Mouse (Mus musculus): ENCODE results near the gene Gpn3.
A peak's percentile ranks its signal among the peaks of the same experiment; 100 is the strongest.
"Not testable (repeated sequence)": the region's sequence is repeated elsewhere in the genome, so short reads cannot be mapped to it uniquely, and the experiment has no call there.

The Gpn3 gene

GRCm38 (mm10) chr5:122390671-122391070, 19.0 kb downstream of the Gpn3 start:
- DNase-seq (ENCODE audit: low spot score), result no peak

- DNase-seq (ENCODE audit: low spot score), result no peak
Observed at GRCm38 (mm10) chr5:122391178-122391785, 19.6 kb downstream of the Gpn3 start.

- peak; percentile 87 for DNase-seq (ENCODE audit: low spot score)
Observed at GRCm38 (mm10) chr5:122391786-122392180, 20.1 kb downstream of the Gpn3 start, which contains the start of gene Arpc3. Arpc3 (plus strand) TSS chr5:122391878.

GRCm38 (mm10) chr5:122392227-122393004, 20.7 kb downstream of the Gpn3 start:
- DNase-seq (ENCODE audit: low spot score), result no peak

GRCm38 (mm10) chr5:122393887-122394286, 22.2 kb downstream of the Gpn3 start:
- DNase-seq (ENCODE audit: low spot score), result no peak

DNA sequence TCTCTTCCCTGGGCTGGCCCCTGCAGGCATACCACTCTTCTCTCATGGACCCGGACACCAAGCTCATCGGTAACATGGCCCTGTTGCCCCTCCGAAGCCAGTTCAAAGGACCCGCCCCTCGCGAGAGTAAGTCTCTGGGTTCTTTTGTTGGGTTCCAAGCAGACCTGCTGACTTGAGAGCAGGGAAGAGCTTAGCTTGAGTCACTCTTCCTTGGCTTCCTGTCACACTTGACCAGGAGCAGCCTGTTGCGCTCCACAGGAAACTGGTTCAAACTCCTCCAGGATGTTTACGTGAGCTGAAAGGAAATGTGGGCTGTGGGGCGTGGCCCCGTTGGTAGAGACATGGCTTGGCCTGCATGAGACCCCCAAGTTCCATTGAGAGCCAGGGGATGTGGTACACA, 25.1 kb downstream of the Gpn3 start:
- DNase-seq (ENCODE audit: low spot score), result no peak

DNA sequence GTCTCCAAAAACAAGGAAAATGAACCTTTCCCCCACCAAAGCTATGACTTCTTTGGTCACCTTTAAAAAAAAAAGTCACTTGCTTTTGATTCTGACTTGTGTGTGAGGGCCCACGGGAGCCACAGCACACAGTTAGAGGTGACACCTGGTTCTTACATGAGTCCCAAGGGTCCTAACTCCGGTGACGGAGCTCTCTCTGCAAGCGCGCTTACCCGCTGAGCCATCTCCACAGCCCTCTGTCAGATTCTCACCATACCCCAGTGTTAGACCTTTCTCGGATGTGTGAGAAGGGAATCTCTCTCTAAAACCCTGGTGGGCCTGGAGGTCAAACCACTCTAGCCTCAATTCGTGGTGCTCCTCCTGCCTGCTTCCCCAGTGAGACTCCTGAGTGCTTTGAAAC, 25.8 kb downstream of the Gpn3 start:
- DNase-seq (ENCODE audit: low spot score), result no peak

DNA sequence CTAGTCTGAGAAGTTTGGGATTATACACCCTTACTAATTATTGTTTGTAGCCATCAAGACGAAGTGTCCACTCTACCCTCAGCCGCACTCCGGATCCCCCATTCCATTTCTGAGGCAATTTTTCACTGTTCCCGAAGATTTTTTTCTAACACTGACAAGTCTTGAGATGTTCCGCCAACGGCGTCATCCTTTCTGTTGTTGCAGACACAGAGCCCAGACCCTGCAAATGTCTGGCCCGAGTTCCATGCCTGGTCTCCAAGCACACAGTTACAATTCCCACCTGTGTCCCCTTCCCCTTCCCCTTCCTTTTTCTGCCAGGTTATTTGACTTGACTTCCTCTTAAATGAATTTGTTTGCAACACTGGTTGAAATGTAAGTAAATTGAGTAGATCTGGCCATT, 28.2 kb downstream of the Gpn3 start:
- no peak for DNase-seq (ENCODE audit: low spot score)

DNA sequence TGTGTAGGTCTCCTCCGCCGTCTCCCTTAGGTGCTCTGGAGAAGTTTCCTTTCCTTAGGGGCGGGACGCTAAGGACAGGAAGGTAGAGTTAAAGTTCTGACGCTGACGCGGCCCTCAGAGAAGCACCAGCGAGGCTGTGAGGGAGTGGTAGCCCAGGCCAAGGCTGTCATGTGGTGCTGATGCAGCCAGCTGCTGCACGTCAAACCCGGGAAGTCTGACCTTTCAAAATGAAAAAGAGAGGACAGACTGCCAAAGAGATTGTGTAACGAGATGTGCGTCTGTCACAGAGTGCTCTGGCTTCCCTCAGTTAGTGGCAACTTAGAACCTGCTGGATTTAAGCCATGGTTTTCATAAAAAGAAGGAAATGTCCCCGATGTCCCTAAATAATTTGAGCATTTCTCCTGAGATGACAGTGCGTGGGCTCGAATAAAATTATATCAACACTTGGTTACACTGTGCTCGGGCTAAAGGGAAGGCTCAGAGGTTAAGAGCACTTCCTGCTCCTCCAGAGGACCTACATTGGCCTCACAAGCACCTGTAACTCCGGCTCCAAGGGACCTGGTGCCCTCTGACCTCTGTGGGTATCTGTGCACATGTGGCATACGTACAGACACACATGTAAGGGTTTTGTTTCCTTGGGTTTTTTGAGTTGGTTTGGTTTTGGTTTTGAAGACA, 29.1 kb downstream of the Gpn3 start:
- no peak for DNase-seq (ENCODE audit: low spot score)

GRCm38 (mm10) chr5:122401303-122401640, 29.6 kb downstream of the Gpn3 start:
- peak; percentile 52 for DNase-seq (ENCODE audit: low spot score)

- DNase-seq (ENCODE audit: low spot score), result no peak
Observed at GRCm38 (mm10) chr5:122402160-122402559, 30.5 kb downstream of the Gpn3 start.

GRCm38 (mm10) chr5:122402772-122403171, 31.1 kb downstream of the Gpn3 start:
- no peak for DNase-seq (ENCODE audit: low spot score)

DNA sequence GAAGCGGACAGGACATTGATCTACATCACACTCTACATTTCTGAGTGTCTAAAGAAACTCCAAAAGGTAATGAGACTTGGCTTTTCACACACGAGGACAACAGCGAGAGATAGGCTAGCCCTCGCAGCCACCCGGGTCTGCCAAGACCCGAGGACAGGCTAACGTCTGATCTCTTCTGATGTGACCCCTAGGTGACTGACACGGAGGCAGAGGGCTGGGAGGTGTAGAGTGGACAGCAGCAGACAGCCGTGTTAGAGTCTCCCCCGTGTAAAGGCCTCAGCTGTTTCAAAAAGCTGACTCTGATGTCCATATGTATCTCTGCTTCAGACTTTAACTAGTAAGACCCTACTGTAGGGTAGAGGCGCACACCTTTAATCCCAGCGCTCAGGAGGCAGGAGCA, 31.7 kb downstream of the Gpn3 start:
- DNase-seq (ENCODE audit: low spot score), result no peak

- DNase-seq (ENCODE audit: low spot score), result no peak
Observed at GRCm38 (mm10) chr5:122405537-122405936, 33.9 kb downstream of the Gpn3 start.

GRCm38 (mm10) chr5:122409692-122410645, 38.3 kb downstream of the Gpn3 start:
- DNase-seq (ENCODE audit: low spot score), result peak; percentile 59

DNA sequence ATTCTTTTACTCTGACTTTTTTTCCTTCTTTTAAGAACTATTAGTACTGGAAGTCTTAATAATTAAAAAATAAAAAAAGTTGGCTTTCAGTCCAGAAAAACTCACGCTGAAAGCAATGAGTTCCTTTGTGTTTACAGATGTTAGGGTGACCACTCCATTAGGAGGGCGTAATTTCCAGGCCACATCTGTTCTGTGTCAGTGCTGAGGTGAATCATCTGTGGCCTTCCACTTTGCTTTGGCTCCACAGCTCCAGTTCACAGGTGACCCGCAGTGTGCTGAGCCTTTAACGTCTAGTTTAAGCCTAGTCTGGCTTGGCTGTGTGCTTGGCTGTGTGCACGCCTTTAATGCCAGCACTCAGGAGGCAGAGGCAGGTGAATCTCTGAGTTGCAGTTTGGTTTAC, 40.2 kb downstream of the Gpn3 start:
- no peak for DNase-seq (ENCODE audit: low spot score)

DNA sequence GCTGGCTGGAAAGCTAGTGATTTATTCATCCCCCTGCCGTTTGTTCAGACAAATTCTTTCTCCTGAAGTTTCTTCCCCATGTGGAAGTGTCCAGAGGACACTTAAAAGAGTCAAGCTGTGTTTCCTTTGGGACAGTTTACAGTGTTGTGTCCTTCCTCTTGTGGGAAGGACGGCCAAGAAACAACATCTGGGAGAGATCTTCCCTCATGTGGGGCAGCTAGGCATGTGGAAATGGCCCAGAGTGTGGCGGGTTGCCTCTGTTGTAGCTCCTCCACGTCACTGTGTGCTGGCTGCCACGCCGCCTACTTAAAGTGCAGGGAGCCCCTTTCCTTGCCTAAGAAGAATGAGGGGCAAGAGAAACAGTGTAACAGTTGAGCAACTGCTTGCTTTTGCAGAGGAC, 41.1 kb downstream of the Gpn3 start:
- DNase-seq (ENCODE audit: low spot score), result peak; percentile 42

DNA sequence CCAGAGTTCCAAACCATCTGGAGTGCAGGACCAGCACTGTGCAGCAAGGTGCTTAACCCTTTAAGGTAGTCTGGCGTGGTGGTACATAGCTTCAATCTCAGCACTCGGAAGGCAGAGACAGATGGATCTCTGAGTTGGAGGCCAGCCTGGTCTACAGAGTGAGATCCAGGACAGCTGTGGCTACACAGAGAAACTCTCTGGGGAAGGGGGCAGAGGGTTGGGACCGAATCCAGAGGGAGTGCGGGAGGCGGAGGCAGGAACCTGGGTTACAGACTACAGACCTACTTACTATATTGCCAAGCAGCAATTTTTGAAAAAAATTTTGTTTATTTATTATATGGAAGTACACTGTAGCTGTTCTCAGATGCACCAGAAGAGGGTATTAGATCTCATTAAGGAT, 42.7 kb downstream of the Gpn3 start:
- DNase-seq (ENCODE audit: low spot score), result no peak

- DNase-seq (ENCODE audit: low spot score), result no peak
Observed at GRCm38 (mm10) chr5:122415465-122415864, 43.8 kb downstream of the Gpn3 start.

GRCm38 (mm10) chr5:122420676-122421075, 49.0 kb downstream of the Gpn3 start:
- not testable (repeated sequence) for DNase-seq (ENCODE audit: low spot score)

GRCm38 (mm10) chr5:122421271-122422068, 49.8 kb downstream of the Gpn3 start, which contains the start of gene Anapc7:
Anapc7 (plus strand) TSS chr5:122421693.
- DNase-seq (ENCODE audit: low spot score), result no peak

All from testis, postnatal 14 days (tissue).